Mouse (Mus musculus) liver, embryonic 14.5 days (tissue): ENCODE measurements around the gene Tspan3. TPM values are rescaled to one million over a fixed set of nuclear protein-coding genes. Genes with fewer than 3 reads are reported as not detected.

Experiments used
- ATAC-seq: fragments of 200-750 bp; cut with Nextera tagmentation; 2 replicates; pipeline ENCODE4 v1.8.0; 2017; ENCODE audit warnings: moderate number of reproducible peaks, mild to moderate bottlenecking, moderate library complexity; ENCODE audit not compliant: insufficient read depth
- DNase-seq, 3 experiments: peaks; one replicate each; pipeline ENCODE4 v3.0.0-alpha.2; 2012 to 2013; ENCODE audit warnings: low read depth in 3 of 3, low spot score in 3 of 3
- H3K27ac ChIP-seq: fragments of 300-500 bp; sonication (generic); 2 replicates; pipeline ENCODE4 v1.5.1; 2014; ENCODE audit warnings: moderate library complexity, mild to moderate bottlenecking, control low read depth, inconsistent platforms
- H3K27me3 ChIP-seq: fragments of 300-500 bp; sonication (generic); 2 replicates; pipeline ENCODE4 v1.6.1; 2014; ENCODE audit warnings: mild to moderate bottlenecking, low read length, moderate library complexity; ENCODE audit not compliant: control insufficient read depth, insufficient read depth
- H3K36me3 ChIP-seq: fragments of 300-500 bp; sonication (generic); replicated peaks from 2 replicates; pipeline ENCODE4 v1.6.1; 2014; ENCODE audit warnings: low read depth; ENCODE audit not compliant: control insufficient read depth, insufficient read depth
- H3K4me1 ChIP-seq, 2 experiments: fragments of 200-500 bp in 1 of 2; fragments of 300-500 bp in 1 of 2; sonication (generic) in 1 of 2; replicated peaks; 2 replicates each; pipeline ENCODE4 v1.6.1; 2012 to 2014; ENCODE audit warnings: antibody characterized with exemption in 1 of 2, inconsistent platforms in 1 of 2, low read length in 1 of 2; ENCODE audit not compliant: control insufficient read depth in 2 of 2, insufficient read depth in 2 of 2
- H3K4me2 ChIP-seq: fragments of 300-500 bp; sonication (generic); 2 replicates; pipeline ENCODE4 v1.6.1; 2014; ENCODE audit warnings: low read depth, mild to moderate bottlenecking, control low read depth, moderate library complexity
- H3K4me3 ChIP-seq, 2 experiments: fragments of 200-500 bp in 1 of 2; fragments of 300-500 bp in 1 of 2; sonication (generic) in 1 of 2; 2 replicates each; pipeline ENCODE4 v1.5.1; 2012 to 2014; ENCODE audit warnings: low read depth in 2 of 2, low read length in 2 of 2, mild to moderate bottlenecking in 2 of 2, control low read depth in 1 of 2, inconsistent platforms in 1 of 2, moderate library complexity in 1 of 2; ENCODE audit not compliant: insufficient read depth in 1 of 2
- H3K9ac ChIP-seq: fragments of 300-500 bp; sonication (generic); replicated peaks from 2 replicates; pipeline ENCODE4 v1.6.1; 2014; ENCODE audit warnings: mild to moderate bottlenecking, control low read depth, moderate library complexity
- H3K9me3 ChIP-seq: fragments of 300-500 bp; sonication (generic); 2 replicates; pipeline ENCODE4 v1.6.1; 2016; ENCODE audit warnings: low read length, mixed read lengths; ENCODE audit not compliant: control insufficient read depth
- CTCF ChIP-seq: IDR thresholded peaks from 2 replicates; pipeline ENCODE4 v1.5.1; 2016; ENCODE audit warnings: antibody characterized with exemption, low read depth, control low read depth
- EP300 ChIP-seq: IDR thresholded peaks from 2 replicates; pipeline ENCODE4 v1.6.1; 2016; ENCODE audit warnings: antibody characterized with exemption, low read depth
- WGBS: fragments of 180-500 bp; shearing (Covaris S2); extraction: QIAGEN DNeasy Blood & Tissue Kit; methylation state at CpG from one replicate; pipeline ENCODE4 v1.1.7; 2014; ENCODE audit not compliant: insufficient replicate concordance; 5-methylcytosine and 5-hydroxymethylcytosine counted together
- polyA plus RNA-seq, 2 experiments: library from polyadenylated mRNA; depleted of rRNA in 1 of 2; stranded (reverse) in 1 of 2; unstranded in 1 of 2; fragments of >200 nt; fragmentation: Nextera tagmentation in 1 of 2; extraction: Ambion mirVana in 1 of 2; gene quantifications; 2 replicates each; pipeline versions ENCODE4 v1.2.1 to v1.2.3; 2012 to 2014

Tspan3 gene
- polyA plus RNA-seq, 2 experiments: 15.3 to 22.4 TPM

DNA sequence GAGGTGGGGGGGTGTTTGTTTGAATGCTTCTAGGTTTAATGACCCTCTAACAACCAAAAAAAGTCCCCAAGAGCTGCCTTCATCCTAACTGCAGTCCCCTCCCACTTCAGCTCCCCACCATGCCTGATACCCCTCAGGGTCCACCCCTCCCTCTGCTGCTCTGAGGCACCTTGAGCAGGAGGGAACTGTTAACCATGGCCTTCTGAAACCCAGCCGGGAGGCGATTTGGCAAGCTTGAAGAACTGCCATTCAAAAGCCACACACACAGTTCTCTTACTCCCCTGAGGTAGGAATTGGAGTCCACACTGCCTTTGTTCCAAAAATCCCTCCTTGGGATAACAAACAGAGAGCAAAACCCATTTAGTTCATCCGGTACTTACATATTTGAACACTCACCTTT, 29.9 kb upstream of the Tspan3 start:
- H3K4me1 ChIP-seq: no peaks in the 10 kb centered on the region
- TF ChIP-seq EP300 (no peak), CTCF (no peak)
- H3K27me3 ChIP-seq: no peaks in the 10 kb centered on the region
- H3K9ac ChIP-seq: no peak overlapping the region
- no peaks in the 10 kb centered on the region for H3K36me3 ChIP-seq
- no peak overlapping the region for H3K4me3 ChIP-seq
- 60% methylated on average over 3 of the region's 3 CpGs for WGBS
- H3K27ac ChIP-seq: no peak overlapping the region
- no peaks in the 10 kb centered on the region for H3K9me3 ChIP-seq
- no peak overlapping the region for H3K4me2 ChIP-seq
- no peak for DNase-seq
- ATAC-seq: no peak

DNA sequence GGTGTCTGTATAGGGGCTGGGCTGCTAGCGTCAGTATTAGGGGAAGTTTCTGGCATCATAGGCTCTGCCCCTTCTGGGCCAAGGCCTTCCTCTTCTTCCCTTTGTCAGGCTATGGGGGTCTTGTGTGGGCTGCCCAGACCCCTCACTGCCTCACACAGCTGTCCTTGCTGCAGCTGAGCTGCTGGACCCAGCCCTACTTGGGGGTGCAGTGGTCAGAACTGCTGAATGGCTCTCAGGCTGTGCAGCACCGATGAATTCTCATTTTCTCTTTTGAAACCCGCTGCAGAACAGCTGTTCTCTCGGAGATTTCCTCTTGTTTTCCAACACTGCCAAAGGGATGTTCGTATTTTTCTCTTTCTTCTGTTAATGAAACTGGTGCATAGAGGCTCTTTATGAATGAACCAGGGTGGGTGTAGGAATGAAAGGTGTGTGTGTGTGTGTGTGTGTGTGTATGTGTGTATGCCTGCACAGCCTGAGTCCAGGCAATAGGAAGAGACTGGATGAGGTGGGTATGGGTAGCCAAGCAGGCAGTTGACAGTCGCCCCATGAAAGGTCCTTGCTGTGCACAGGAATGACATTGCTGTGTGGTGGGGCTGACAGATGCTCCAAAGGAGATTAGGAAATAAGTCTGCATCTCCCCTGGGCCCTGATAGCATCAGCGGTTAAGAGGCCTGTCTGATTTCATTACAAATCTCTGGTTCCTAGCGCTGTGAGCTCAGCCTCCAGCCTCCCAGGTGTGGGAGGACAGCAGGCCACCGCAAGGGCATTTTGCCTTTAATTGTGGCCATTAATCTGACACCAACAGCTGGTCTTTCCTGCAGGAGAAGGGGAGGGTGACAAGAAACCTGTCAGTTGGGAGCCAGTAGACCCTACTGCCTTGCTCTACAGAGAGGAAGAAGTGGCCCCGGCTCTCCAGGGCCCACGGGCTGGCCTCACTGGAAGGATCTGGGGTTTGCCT, 26.5 kb upstream of the Tspan3 start:
- no peaks in the 10 kb centered on the region for H3K27me3 ChIP-seq
- no peak overlapping the region for H3K27ac ChIP-seq
- no peak for TF ChIP-seq EP300
- TF ChIP-seq CTCF: no peak
- H3K4me3 ChIP-seq: no peak overlapping the region
- H3K9ac ChIP-seq: no peak overlapping the region
- no peak overlapping the region for H3K4me2 ChIP-seq
- 47% methylated on average over 11 of the region's 11 CpGs for WGBS
- ATAC-seq (no peak), DNase-seq (no peak)
- H3K4me1 ChIP-seq: no peaks in the 10 kb centered on the region
- H3K9me3 ChIP-seq: no peaks in the 10 kb centered on the region
- H3K36me3 ChIP-seq: no peaks in the 10 kb centered on the region

DNA sequence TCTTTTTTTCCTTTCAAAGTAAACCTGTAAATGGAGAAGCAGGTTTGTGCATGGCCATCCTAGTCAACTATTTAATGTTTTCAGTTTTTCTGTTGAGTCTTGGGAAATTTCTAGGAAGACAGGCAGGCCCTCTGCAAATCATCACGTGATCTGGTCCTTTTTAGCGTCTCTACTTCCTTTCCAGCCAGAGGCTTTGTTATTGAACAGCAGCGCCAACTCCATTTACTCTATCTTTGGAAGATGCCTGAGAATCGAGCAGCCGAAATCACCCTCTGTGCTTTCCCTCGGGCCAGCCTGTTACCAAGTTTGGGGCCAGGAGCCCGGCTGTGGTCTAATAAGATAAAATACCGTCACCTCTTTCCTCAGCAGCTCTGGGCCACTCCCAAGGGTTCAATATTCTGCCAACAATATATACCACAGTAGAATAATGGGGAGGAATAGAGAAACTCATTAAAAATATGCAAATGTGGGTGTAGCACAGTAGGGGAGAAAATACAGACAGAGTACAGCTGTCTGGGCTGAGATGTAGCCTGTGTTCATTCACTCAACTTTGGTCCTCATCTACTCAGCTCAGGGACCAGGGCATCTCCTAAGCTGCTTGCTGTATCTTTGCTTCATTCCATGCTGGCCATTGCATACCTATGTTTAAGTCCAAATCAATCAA, 15.0 kb upstream of the Tspan3 start:
- TF ChIP-seq CTCF (no peak), EP300 (no peak)
- no peaks in the 10 kb centered on the region for H3K9me3 ChIP-seq
- DNase-seq (no peak), ATAC-seq (no peak)
- no peaks in the 10 kb centered on the region for H3K4me1 ChIP-seq
- H3K36me3 ChIP-seq: no peaks in the 10 kb centered on the region
- 23% methylated on average over 8 of the region's 8 CpGs for WGBS
- H3K4me3 ChIP-seq: no peak overlapping the region
- no peak overlapping the region for H3K27ac ChIP-seq
- no peaks in the 10 kb centered on the region for H3K27me3 ChIP-seq
- H3K4me2 ChIP-seq: no peak overlapping the region
- no peak overlapping the region for H3K9ac ChIP-seq

DNA sequence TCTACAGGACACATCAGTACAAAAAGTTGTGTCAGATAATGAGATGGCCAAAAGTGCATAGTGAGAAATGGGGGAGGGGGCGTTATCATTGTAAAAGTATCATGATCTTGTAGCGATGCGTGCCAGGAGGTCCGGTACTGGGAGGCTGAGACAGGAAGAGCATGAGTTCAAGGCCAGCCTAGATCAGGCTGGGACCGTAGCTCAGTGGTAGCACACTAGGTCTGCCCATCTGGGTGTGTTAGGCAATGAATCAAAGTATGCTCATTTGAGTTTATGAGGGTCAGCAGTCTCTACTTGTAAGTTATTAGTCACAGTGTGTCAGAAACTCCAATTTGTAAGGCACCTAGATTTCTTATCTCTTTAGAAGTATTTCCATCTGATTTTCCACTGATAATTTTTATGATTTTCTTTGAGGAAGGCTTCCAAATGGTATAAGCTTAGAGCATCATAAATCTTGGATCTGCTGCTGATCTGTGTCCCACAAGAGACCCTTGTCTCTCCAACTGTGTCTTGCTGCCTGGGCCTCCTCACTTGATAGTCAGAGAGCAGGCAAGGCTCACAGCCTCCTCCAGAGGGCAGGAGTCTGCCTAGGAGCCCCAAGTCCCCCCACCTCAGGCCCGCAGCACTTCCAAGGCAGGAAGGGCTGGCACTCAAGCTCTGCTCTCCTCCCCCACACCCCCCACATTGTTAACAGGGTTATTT, 14.3 kb upstream of the Tspan3 start:
- Histone ChIP-seq H3K4me1 (no peaks in the 10 kb centered on the region), H3K36me3 (no peaks in the 10 kb centered on the region), H3K9ac (no peak overlapping the region), H3K9me3 (no peaks in the 10 kb centered on the region), H3K4me2 (no peak overlapping the region), H3K27ac (no peak overlapping the region), H3K4me3 (no peak overlapping the region), H3K27me3 (no peaks in the 10 kb centered on the region)
- DNase-seq (no peak), ATAC-seq (no peak)
- WGBS: 61% methylated on average over 6 of the region's 6 CpGs
- TF ChIP-seq EP300: no peak
- TF ChIP-seq CTCF: peak; percentile 37; the same call in 1 of the 2 replicates

DNA sequence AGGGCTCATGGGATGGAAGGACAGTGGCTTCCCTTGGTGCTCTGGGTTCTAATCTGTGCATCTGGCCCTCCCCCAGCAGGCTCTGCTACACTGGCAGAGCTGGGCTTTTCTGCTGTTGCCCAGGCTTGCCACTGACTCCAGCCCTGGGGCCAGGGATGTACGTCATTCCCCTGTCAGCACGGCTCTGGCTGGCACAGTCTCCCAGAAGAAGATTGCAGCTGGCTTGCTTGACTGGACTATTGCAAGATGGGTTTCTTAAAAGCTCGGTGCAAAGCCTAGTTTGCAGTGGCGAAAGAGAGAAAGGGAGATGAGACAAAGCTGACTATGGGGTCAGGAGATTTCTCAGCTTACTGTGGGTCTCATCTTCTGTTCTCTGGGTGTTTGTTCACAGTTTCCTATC, 12.1 kb upstream of the Tspan3 start:
- DNase-seq: no peak
- Histone ChIP-seq H3K27ac (no peak overlapping the region), H3K36me3 (no peaks in the 10 kb centered on the region), H3K9me3 (no peaks in the 10 kb centered on the region), H3K27me3 (no peaks in the 10 kb centered on the region; the same call in 1 of the 2 replicates), H3K4me1 (peaks cover 0 to 3% of the 10 kb centered on the region in 2 experiments; a peak in 1 of 4 replicates), H3K9ac (no peak overlapping the region), H3K4me2 (no peak overlapping the region), H3K4me3 (no peak overlapping the region)
- 63% methylated on average over 4 of the region's 4 CpGs for WGBS
- ATAC-seq: no peak
- TF ChIP-seq CTCF (no peak), EP300 (no peak)
